ENCODE assay signal across 30 mouse cellular contexts in genomic region chr8:87525006-87525405, GRCm38 (mm10). TPM values are rescaled to one million over a fixed set of nuclear protein-coding genes. Genes with fewer than 3 reads are reported as not detected.
"Had no signal": no experiment of that assay in that cellular context is flagged by ENCODE, and none has a peak within 500 bp of the region (broad histone marks: within the 10 kb centered on the region; RNA-seq: fewer than 3 reads in every experiment).

No protein-coding gene starts in this region.

- H3K4me3 ChIP-seq: left cerebral cortex, adult 2 months; liver, embryonic 13.5 days had no signal

- H3K4me1 ChIP-seq: liver, embryonic 13.5 days had no signal

- H3K36me3 ChIP-seq: liver, embryonic 13.5 days had no signal

- H3K9me3 ChIP-seq: liver, embryonic 13.5 days had no signal

- H3K4me2 ChIP-seq: liver, embryonic 13.5 days; midbrain, embryonic 11.5 days had no signal

- H3K9ac ChIP-seq: liver, embryonic 13.5 days had no signal

- H3K27ac ChIP-seq: left cerebral cortex, adult 2 months; liver, embryonic 13.5 days; stomach, postnatal 0 days had no signal

- H3K27me3 ChIP-seq: liver, embryonic 13.5 days had no signal

- DNase-seq: kidney, postnatal 10 days; kidney, postnatal 36 days; layer of hippocampus, postnatal 36 days; liver, embryonic 13.5 days; lung, adult 2 months; lung, postnatal 14 days; lung, postnatal 4 days; midbrain, embryonic 14.5 days; thymus, adult 2 months; thymus, postnatal 14 days; thymus, postnatal 4 days had no signal

RNA-seq across cellular contexts. Expression of gene 4933402J07Rik, which starts 38.6 kb away (rescaled TPM):
- total RNA-seq: layer of hippocampus, postnatal 10 days; layer of hippocampus, postnatal 36 days; left cerebral cortex, adult 2 months; left cerebral cortex, postnatal 10 days; left cerebral cortex, postnatal 36 days; liver, adult 2 months; megakaryocyte progenitor cell, adult 5-6 weeks; megakaryocyte-erythroid progenitor cell, adult 5-6 weeks; midbrain, postnatal 0 days had no signal
- polyA plus RNA-seq: limb, embryonic 11.5 days; limb, embryonic 14.5 days; liver, adult 2 months; liver, embryonic 13.5 days; liver, embryonic 16.5 days; lung, adult 2 months; lung, embryonic 16.5 days; midbrain, embryonic 11.5 days; midbrain, embryonic 14.5 days; midbrain, postnatal 0 days; neural tube, embryonic 11.5 days; neural tube, embryonic 14.5 days; small intestine, adult 2 months; spleen, adult 2 months; stomach, embryonic 14.5 days; stomach, postnatal 0 days; thymus, adult 2 months had no signal

RNA-seq across cellular contexts. Expression of gene Cbln1, which starts 52.6 kb away (rescaled TPM):
- total RNA-seq: liver, adult 2 months; megakaryocyte progenitor cell, adult 5-6 weeks; megakaryocyte-erythroid progenitor cell, adult 5-6 weeks had no signal
- polyA plus RNA-seq: liver, adult 2 months; liver, embryonic 16.5 days; lung, adult 2 months; lung, embryonic 16.5 days had no signal
